Mouse (Mus musculus) MEL (cell line): Measurements from ENCODE around the gene Kcnj15.

ENCODE experiments used
- CTCF ChIP-seq, 3 experiments: IDR thresholded peaks in 2 of 3; conservative IDR thresholded peaks in 1 of 3; 2 replicates each; pipeline ENCODE4 v1.5.1; 2011 to 2012; ENCODE audit warnings: low read length in 3 of 3, low read depth in 2 of 3, mild to moderate bottlenecking in 2 of 3, improper control_type of control experiment in 1 of 3, inconsistent platforms in 1 of 3, mixed read lengths in 1 of 3, moderate library complexity in 1 of 3; ENCODE audit not compliant: control insufficient read depth in 1 of 3, insufficient read depth in 1 of 3, poor library complexity in 1 of 3, severe bottlenecking in 1 of 3
- EP300 ChIP-seq, 2 experiments: IDR thresholded peaks; 2 replicates each; pipeline ENCODE4 v1.6.1; 2011; ENCODE audit warnings: improper control_type of control experiment in 2 of 2, low read length in 2 of 2, low read depth in 1 of 2, mild to moderate bottlenecking in 1 of 2
- HCFC1 ChIP-seq: IDR thresholded peaks from 2 replicates; pipeline ENCODE4 v1.6.1; 2012; ENCODE audit warnings: low read depth, mild to moderate bottlenecking, inconsistent platforms, low read length, improper control_type of control experiment, moderate library complexity
- KAT2A ChIP-seq: conservative IDR thresholded peaks from 2 replicates; pipeline ENCODE4 v1.6.1; 2012; ENCODE audit warnings: low read depth, low read length, improper control_type of control experiment, inconsistent platforms
- MAFK ChIP-seq: IDR thresholded peaks from 2 replicates; pipeline ENCODE4 v1.6.1; 2011; ENCODE audit warnings: low read depth, mild to moderate bottlenecking, low read length, improper control_type of control experiment, borderline replicate concordance
- MAX ChIP-seq: IDR thresholded peaks from 2 replicates; pipeline ENCODE4 v1.6.1; 2011; ENCODE audit warnings: low read length, improper control_type of control experiment
- MAZ ChIP-seq: IDR thresholded peaks from 2 replicates; pipeline ENCODE4 v1.6.1; 2012; ENCODE audit warnings: low read depth, mild to moderate bottlenecking, inconsistent platforms, low read length, improper control_type of control experiment
- MXI1 ChIP-seq: IDR thresholded peaks from 2 replicates; pipeline ENCODE4 v1.6.1; 2011; ENCODE audit warnings: mild to moderate bottlenecking, low read depth, low read length, improper control_type of control experiment
- NELFE ChIP-seq: IDR thresholded peaks from 2 replicates; pipeline ENCODE4 v1.6.1; 2011; ENCODE audit warnings: low read depth, low read length, improper control_type of control experiment
- POLR2A ChIP-seq, 2 experiments: IDR thresholded peaks; 2 replicates each; pipeline ENCODE4 v1.6.1; 2011 to 2012; ENCODE audit warnings: low read length in 2 of 2, mild to moderate bottlenecking in 2 of 2, control low read depth in 1 of 2, improper control_type of control experiment in 1 of 2, low read depth in 1 of 2, moderate library complexity in 1 of 2; ENCODE audit not compliant: control insufficient read depth in 1 of 2, insufficient read depth in 1 of 2, poor library complexity in 1 of 2
- TAL1 ChIP-seq: IDR thresholded peaks from 2 replicates; pipeline ENCODE4 v1.6.1; 2012; ENCODE audit warnings: mild to moderate bottlenecking, inconsistent platforms, low read length, moderate library complexity, mixed read lengths
- USF2 ChIP-seq, 2 experiments: IDR thresholded peaks; 2 replicates each; pipeline ENCODE4 v1.6.1; 2011 to 2012; ENCODE audit warnings: improper control_type of control experiment in 2 of 2, low read length in 2 of 2, borderline replicate concordance in 1 of 2, inconsistent platforms in 1 of 2, low read depth in 1 of 2, mild to moderate bottlenecking in 1 of 2; ENCODE audit not compliant: insufficient read depth in 1 of 2

DNA sequence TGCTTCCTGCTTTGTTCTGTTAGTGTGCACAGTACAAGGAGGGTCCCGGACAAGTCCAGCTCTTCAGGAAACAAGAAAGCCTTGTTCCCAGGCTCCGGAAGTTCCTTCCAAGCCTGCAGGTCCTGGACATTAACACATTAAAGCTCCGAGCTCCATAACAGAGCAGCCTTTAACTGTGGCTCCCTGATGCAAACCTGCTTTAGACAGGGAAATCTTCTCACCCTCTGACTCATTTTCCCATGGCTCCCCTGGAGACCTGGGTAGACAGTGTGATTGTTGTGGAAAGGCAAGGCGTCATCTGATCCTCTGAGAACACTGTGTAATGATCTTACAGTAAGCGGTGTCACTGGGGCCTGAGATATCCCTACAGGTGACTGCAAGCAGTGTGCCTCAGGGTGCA is 7.0 kb downstream of the Kcnj15 start:
- TF ChIP-seq MAFK: no peak
- TF ChIP-seq CTCF (IDR thresholded peaks at IDR 0.05 in 2 of 3, conservative IDR thresholded peaks at IDR 0.05 in 1 of 3; ENCODE audit: control insufficient read depth in 1 of 3, insufficient read depth in 1 of 3, low read depth in 2 of 3, low read length in 3 of 3, poor library complexity in 1 of 3, severe bottlenecking in 1 of 3): no peak
- no peak for TF ChIP-seq TAL1
- no peak for TF ChIP-seq POLR2A (IDR thresholded peaks at IDR 0.05; ENCODE audit: control insufficient read depth in 1 of 2, insufficient read depth in 1 of 2, low read depth in 1 of 2, low read length in 2 of 2, poor library complexity in 1 of 2)
- no peak for TF ChIP-seq EP300 (IDR thresholded peaks at IDR 0.05; ENCODE audit: low read depth in 1 of 2, low read length in 2 of 2)
- no peak for TF ChIP-seq USF2 (IDR thresholded peaks at IDR 0.05; ENCODE audit: borderline replicate concordance in 1 of 2, insufficient read depth in 1 of 2, low read depth in 1 of 2, low read length in 2 of 2)
- TF ChIP-seq KAT2A: no peak
- no peak for TF ChIP-seq HCFC1
- no peak for TF ChIP-seq MAZ
- no peak for TF ChIP-seq NELFE
- TF ChIP-seq MXI1: no peak
- no peak for TF ChIP-seq MAX
